Mouse (Mus musculus): ENCODE measurements at regions not wholly inside any gene's neighbourhood (a gene's known extent, or its start where the extent isn't known, plus 50 kb on each side); places are given as distances from the start of the nearest gene placed in this dataset.

- no peak for DNase-seq (ENCODE audit: low read depth)
- TF ChIP-seq POLR2A (IDR thresholded peaks at IDR 0.05; ENCODE audit: borderline replicate concordance, extremely low read depth, insufficient read depth, insufficient read length, poor library complexity, severe bottlenecking) (no peak), CTCF (IDR thresholded peaks at IDR 0.05; ENCODE audit: borderline replicate concordance, extremely low read depth, insufficient read depth, insufficient read length) (no peak)
Observed at GRCm38 (mm10) chr4:47630427-47630826, 156.0 kb downstream of the Sec61b start.

DNA sequence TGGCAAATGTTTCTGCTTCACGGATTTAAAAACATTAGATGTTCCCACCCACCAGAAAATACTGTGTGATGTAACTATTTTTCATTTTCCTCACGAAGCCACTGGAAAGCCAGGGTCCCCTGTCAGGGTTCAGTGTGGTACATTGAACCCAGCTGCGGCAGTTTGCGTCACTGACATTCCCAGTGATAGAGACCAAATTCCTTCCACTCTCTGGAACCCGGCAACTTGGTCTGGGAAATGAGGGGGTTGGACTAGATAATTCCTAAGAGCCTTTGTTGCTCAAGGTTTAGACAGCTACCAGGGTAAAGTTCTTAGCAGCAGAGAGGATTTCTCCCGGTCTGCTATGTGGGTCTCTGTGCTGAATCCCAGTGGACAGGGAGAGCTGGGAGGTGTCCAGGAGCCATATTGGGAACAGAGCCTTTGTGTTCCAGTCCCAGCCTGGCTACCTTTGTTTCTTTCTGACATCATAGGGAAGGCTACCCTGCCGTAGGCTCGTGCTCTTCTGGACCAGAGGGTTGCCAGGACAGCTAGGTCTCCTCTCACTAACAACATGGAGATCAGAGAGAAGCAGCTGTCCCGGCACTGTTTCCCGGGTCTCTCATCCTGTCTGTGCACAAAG is 164.5 kb downstream of the Sec61b start:
- peak; percentile 41 for DNase-seq (ENCODE audit: low read depth)
- TF ChIP-seq POLR2A (IDR thresholded peaks at IDR 0.05; ENCODE audit: borderline replicate concordance, extremely low read depth, insufficient read depth, insufficient read length, poor library complexity, severe bottlenecking) (no peak), CTCF (IDR thresholded peaks at IDR 0.05; ENCODE audit: borderline replicate concordance, extremely low read depth, insufficient read depth, insufficient read length) (no peak)

- peak; percentile 38 for DNase-seq (ENCODE audit: low read depth)
- TF ChIP-seq POLR2A (IDR thresholded peaks at IDR 0.05; ENCODE audit: borderline replicate concordance, extremely low read depth, insufficient read depth, insufficient read length, poor library complexity, severe bottlenecking) (no peak), CTCF (IDR thresholded peaks at IDR 0.05; ENCODE audit: borderline replicate concordance, extremely low read depth, insufficient read depth, insufficient read length) (no peak)
Observed at GRCm38 (mm10) chr4:47645093-47645492, 170.6 kb downstream of the Sec61b start.

- TF ChIP-seq CTCF (IDR thresholded peaks at IDR 0.05; ENCODE audit: borderline replicate concordance, extremely low read depth, insufficient read depth, insufficient read length) (no peak), POLR2A (IDR thresholded peaks at IDR 0.05; ENCODE audit: borderline replicate concordance, extremely low read depth, insufficient read depth, insufficient read length, poor library complexity, severe bottlenecking) (no peak)
- DNase-seq (ENCODE audit: low read depth), result peak; percentile 60
Observed at GRCm38 (mm10) chr4:47648701-47649100, 174.2 kb downstream of the Sec61b start.

DNA sequence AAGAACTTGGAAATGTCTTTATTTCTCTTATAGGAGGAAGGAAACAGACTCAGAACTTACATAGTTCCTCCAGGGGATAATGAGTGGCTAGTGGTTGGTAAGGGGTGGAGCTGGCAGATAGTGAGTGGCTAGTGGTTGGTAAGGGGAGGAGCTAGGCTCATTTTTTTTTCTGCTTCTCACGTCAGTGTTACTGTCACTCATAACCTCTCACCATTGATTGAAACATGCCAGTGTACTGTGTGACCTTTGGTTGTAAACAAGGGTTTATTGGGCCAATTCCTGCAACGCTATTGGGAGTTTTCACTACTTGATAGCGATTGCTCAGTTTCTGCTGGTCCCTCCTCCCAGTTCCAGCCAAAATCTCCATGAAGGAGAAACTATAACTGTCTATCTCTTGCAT is 175.5 kb downstream of the Sec61b start:
- DNase-seq (ENCODE audit: low read depth), result no peak
- no peak for TF ChIP-seq POLR2A (IDR thresholded peaks at IDR 0.05; ENCODE audit: borderline replicate concordance, extremely low read depth, insufficient read depth, insufficient read length, poor library complexity, severe bottlenecking)
- TF ChIP-seq CTCF (IDR thresholded peaks at IDR 0.05; ENCODE audit: borderline replicate concordance, extremely low read depth, insufficient read depth, insufficient read length), result no peak

DNA sequence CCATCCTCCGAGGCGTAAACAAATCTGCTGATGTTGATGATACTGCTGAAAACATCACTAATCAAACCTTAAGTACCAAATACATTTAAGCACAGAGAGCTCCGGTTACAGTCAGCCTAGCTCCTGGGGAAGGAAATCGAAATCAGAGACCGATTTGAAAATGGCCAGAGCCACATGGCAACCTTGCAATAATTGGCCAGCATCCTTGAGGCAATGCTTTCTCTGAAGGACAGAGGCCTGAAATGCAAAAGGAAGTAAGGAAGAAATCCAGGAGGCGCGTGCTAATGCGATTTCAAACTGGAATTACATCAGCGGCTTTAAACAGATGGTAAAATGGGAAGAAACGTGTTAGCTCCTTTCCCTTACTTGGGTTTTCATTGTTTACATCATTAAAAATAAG is 177.1 kb downstream of the Sec61b start:
- peak; percentile 56 for DNase-seq (ENCODE audit: low read depth)

DNA sequence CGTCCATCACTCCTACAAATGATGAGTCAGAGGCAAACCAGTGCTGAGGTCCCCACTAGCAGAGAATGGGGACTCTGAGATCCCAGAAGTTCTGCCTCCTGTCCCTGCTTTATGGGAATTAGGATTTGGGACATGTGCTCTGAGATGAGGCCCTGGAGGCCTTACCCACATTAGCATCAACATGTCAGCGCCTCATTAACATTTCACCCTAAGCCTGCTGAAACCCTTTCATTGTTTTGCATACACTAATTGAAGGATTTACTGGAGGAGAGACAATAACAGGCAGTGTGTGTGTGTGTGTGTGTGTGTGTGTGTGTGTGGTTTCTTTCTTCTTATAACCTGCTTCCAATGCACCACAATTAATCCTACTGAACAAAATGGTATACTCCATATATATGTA is 178.7 kb downstream of the Sec61b start:
- peak; percentile 89 for DNase-seq (ENCODE audit: low read depth)
- TF ChIP-seq CTCF (IDR thresholded peaks at IDR 0.05; ENCODE audit: borderline replicate concordance, extremely low read depth, insufficient read depth, insufficient read length), result no peak
- no peak for TF ChIP-seq POLR2A (IDR thresholded peaks at IDR 0.05; ENCODE audit: borderline replicate concordance, extremely low read depth, insufficient read depth, insufficient read length, poor library complexity, severe bottlenecking)

More for the DNA sequence above, 177.1 kb downstream of the Sec61b start:
- TF ChIP-seq CTCF (IDR thresholded peaks at IDR 0.05; ENCODE audit: borderline replicate concordance, extremely low read depth, insufficient read depth, insufficient read length) (no peak), POLR2A (IDR thresholded peaks at IDR 0.05; ENCODE audit: borderline replicate concordance, extremely low read depth, insufficient read depth, insufficient read length, poor library complexity, severe bottlenecking) (no peak)

DNA sequence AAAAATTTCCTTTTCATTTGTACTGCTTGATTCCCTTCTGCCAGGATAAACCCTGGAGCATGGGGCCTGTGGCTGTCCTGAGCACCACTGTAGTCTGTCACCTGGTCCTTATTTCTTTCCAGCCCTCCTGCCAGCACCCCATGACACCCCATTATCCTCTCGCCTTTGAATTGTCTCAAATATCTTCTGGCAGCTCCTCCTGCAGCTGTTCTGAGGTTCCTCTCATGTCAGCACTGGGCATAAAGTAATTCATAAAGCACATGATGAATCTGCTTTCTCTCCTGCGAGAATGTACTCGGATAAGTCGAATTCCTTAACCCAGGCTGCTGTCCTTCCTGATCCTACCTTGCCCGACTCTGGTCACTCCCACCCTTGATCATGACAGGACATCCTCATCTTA is 195.1 kb downstream of the Sec61b start:
- DNase-seq (ENCODE audit: low read depth), result no peak
- TF ChIP-seq CTCF (IDR thresholded peaks at IDR 0.05; ENCODE audit: borderline replicate concordance, extremely low read depth, insufficient read depth, insufficient read length) (no peak), POLR2A (IDR thresholded peaks at IDR 0.05; ENCODE audit: borderline replicate concordance, extremely low read depth, insufficient read depth, insufficient read length, poor library complexity, severe bottlenecking) (no peak)

DNA sequence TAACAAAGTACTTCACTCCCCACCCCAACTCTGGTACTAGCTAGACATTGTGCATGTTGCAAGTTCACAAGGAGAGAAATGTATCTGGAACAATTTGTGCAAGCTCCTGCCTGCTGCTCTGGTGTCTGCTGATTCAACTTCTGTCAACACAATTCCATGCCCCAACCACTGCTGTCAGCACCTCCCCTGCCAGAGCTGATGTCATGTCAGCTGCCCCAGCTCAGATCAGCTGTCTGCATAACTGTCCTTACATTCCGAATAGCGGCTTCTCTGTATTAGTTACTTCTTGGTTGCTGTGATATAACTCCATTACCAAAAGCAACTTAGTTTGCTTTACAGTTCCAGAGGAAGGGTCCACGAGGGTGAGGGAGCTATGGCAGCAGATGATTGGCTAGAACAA is 196.0 kb downstream of the Sec61b start:
- TF ChIP-seq POLR2A (IDR thresholded peaks at IDR 0.05; ENCODE audit: borderline replicate concordance, extremely low read depth, insufficient read depth, insufficient read length, poor library complexity, severe bottlenecking) (no peak), CTCF (IDR thresholded peaks at IDR 0.05; ENCODE audit: borderline replicate concordance, extremely low read depth, insufficient read depth, insufficient read length) (no peak)
- DNase-seq (ENCODE audit: low read depth), result no peak

- no peak for DNase-seq (ENCODE audit: low read depth)
- TF ChIP-seq CTCF (IDR thresholded peaks at IDR 0.05; ENCODE audit: borderline replicate concordance, extremely low read depth, insufficient read depth, insufficient read length), result no peak
- TF ChIP-seq POLR2A (IDR thresholded peaks at IDR 0.05; ENCODE audit: borderline replicate concordance, extremely low read depth, insufficient read depth, insufficient read length, poor library complexity, severe bottlenecking), result no peak
Observed at GRCm38 (mm10) chr4:47671362-47671761, 196.9 kb downstream of the Sec61b start.

DNA sequence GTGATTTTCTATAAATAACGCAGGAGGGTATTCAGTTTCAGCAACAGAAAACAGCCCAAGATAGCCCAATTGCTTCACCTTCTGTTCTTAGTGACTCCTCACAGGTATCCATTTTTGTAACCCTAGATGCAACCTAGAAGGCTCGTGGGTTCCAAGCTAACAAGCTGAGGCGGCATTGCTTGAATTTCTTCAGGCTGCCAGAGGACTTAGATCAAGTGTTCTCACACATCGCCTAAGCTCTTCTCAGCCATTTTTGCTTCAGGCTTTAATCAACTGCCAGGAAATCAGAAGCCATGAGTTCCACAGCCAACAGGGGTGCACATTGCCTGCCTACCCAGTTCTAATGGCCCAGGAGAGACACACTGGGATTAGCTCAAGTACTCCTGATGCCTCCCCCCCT is 206.7 kb downstream of the Sec61b start:
- TF ChIP-seq CTCF (IDR thresholded peaks at IDR 0.05; ENCODE audit: borderline replicate concordance, extremely low read depth, insufficient read depth, insufficient read length), result no peak
- TF ChIP-seq POLR2A (IDR thresholded peaks at IDR 0.05; ENCODE audit: borderline replicate concordance, extremely low read depth, insufficient read depth, insufficient read length, poor library complexity, severe bottlenecking), result no peak
- DNase-seq (ENCODE audit: low read depth), result no peak

DNA sequence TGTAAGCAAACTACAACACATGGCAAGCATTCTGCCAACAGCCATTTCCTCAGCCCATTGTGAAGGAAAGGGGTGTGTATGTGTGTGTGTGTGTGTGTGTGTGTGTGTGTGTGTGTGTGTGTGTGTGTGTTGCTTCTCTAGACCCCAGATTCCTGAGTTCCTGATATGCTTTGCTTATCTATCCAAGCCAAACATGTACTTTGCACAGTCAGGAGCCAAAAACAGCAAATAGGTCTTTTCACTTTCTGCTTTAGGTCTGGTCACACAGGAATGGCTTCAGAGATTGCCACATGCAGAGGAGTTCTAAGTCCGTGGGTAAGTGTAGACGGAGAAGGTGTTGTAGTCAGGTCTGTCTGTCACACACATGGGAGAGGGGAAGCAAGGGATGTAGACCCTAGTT is 216.7 kb downstream of the Sec61b start:
- TF ChIP-seq CTCF (IDR thresholded peaks at IDR 0.05; ENCODE audit: borderline replicate concordance, extremely low read depth, insufficient read depth, insufficient read length) (no peak), POLR2A (IDR thresholded peaks at IDR 0.05; ENCODE audit: borderline replicate concordance, extremely low read depth, insufficient read depth, insufficient read length, poor library complexity, severe bottlenecking) (no peak)
- no peak for DNase-seq (ENCODE audit: low read depth)

All from brain, embryonic 14.5 days (tissue).